Mouse (Mus musculus): ENCODE results near the gene Sp3. TPM values are rescaled to one million over a fixed set of nuclear protein-coding genes. Genes with fewer than 3 reads are reported as not detected.

Sp3 gene
- total and polyA plus RNA-seq, 3 experiments = 27.8 to 299 (median 34.9) TPM

- no peak for DNase-seq (ENCODE audit: low read depth, low spot score)
- no peak overlapping the region for H3K27ac ChIP-seq (ENCODE audit: control insufficient read depth, low read depth, low read length)
Observed at GRCm38 (mm10) chr2:72985516-72985915, 5.3 kb upstream of the Sp3 start.

GRCm38 (mm10) chr2:72984806-72985205 is 4.6 kb upstream of the Sp3 start:
- Histone ChIP-seq H3K9ac (ENCODE audit: control insufficient read depth, low read depth, low read length, poor library complexity, severe bottlenecking) (no peak overlapping the region), H3K36me3 (ENCODE audit: control insufficient read depth in 1 of 2, insufficient read depth in 2 of 2, low read length in 2 of 2) (peaks cover 0 to 19% of the 10 kb centered on the region in 2 experiments; a peak in 2 of 4 replicates), H3K4me1 (ENCODE audit: control insufficient read depth in 1 of 2, insufficient read depth in 2 of 2, low read length in 2 of 2) (peaks cover 6 to 9% of the 10 kb centered on the region in 2 experiments), H3K9me3 (replicated peaks; ENCODE audit: insufficient read depth, low read length) (no peaks in the 10 kb centered on the region), H3K79me2 (ENCODE audit: control insufficient read depth, insufficient read depth, low read length, poor library complexity) (peaks cover 11% of the 10 kb centered on the region), H3K4me3 (ENCODE audit: control insufficient read depth in 1 of 2, insufficient read depth in 1 of 2, low read depth in 2 of 2, low read length in 2 of 2) (no peak overlapping the region), H3K27me3 (ENCODE audit: control insufficient read depth in 1 of 2, insufficient read depth in 2 of 2, low read length in 2 of 2) (no peaks in the 10 kb centered on the region), H3K27ac (ENCODE audit: control insufficient read depth, low read depth, low read length) (no peak overlapping the region)
- DNase-seq (ENCODE audit: low read depth, low spot score) = no peak
- no peak for TF ChIP-seq ETS1 (IDR thresholded peaks at IDR 0.05; ENCODE audit: low read depth, low read length)
- no peak for TF ChIP-seq ELF1 (IDR thresholded peaks at IDR 0.05; ENCODE audit: low read depth, low read length)
- no peak for TF ChIP-seq MEF2A (IDR thresholded peaks at IDR 0.05; ENCODE audit: extremely low read depth, insufficient replicate concordance, low read depth, low read length, poor library complexity, severe bottlenecking)
- TF ChIP-seq MYB (IDR thresholded peaks at IDR 0.05; ENCODE audit: low read depth, low read length) = no peak
- no peak for TF ChIP-seq TAL1 (IDR thresholded peaks at IDR 0.05; ENCODE audit: low read length)
- no peak for TF ChIP-seq CTCF (IDR thresholded peaks at IDR 0.05 in 2 of 3, conservative IDR thresholded peaks at IDR 0.05 in 1 of 3; ENCODE audit: control insufficient read depth in 1 of 3, insufficient read depth in 1 of 3, low read depth in 2 of 3, low read length in 3 of 3, poor library complexity in 1 of 3, severe bottlenecking in 1 of 3)
- no peak for TF ChIP-seq POLR2AphosphoS5 (IDR thresholded peaks at IDR 0.05; ENCODE audit: borderline replicate concordance, low read depth, low read length)
- TF ChIP-seq USF1 (IDR thresholded peaks at IDR 0.05; ENCODE audit: low read depth, low read length) = no peak
- TF ChIP-seq MXI1 (IDR thresholded peaks at IDR 0.05; ENCODE audit: low read depth, low read length) = no peak
- TF ChIP-seq ZNF384 (IDR thresholded peaks at IDR 0.05; ENCODE audit: low read depth, low read length) = no peak
- no peak for TF ChIP-seq HCFC1 (IDR thresholded peaks at IDR 0.05; ENCODE audit: low read depth, low read length)
- TF ChIP-seq ZC3H11A (IDR thresholded peaks at IDR 0.05; ENCODE audit: low read depth, low read length) = no peak
- no peak for TF ChIP-seq GATA1 (IDR thresholded peaks at IDR 0.05; ENCODE audit: low read depth, low read length)
- no peak for TF ChIP-seq NRF1 (IDR thresholded peaks at IDR 0.05; ENCODE audit: insufficient read depth, low read depth, low read length, poor library complexity, severe bottlenecking)

More at GRCm38 (mm10) chr2:72985516-72985915, 5.3 kb upstream of the Sp3 start:
- peaks cover 6% of the 10 kb centered on the region for H3K79me2 ChIP-seq (ENCODE audit: control insufficient read depth, insufficient read depth, low read length, poor library complexity)
- no peak overlapping the region for H3K4me3 ChIP-seq (ENCODE audit: control insufficient read depth in 1 of 2, insufficient read depth in 1 of 2, low read depth in 2 of 2, low read length in 2 of 2)
- TF ChIP-seq MAFK (IDR thresholded peaks at IDR 0.05; ENCODE audit: borderline replicate concordance, low read depth, low read length) (no peak), HCFC1 (IDR thresholded peaks at IDR 0.05; ENCODE audit: low read depth, low read length) (no peak), MEF2A (IDR thresholded peaks at IDR 0.05; ENCODE audit: extremely low read depth, insufficient replicate concordance, low read depth, low read length, poor library complexity, severe bottlenecking) (no peak), RCOR1 (IDR thresholded peaks at IDR 0.05; ENCODE audit: low read depth, low read length) (no peak), BHLHE40 (IDR thresholded peaks at IDR 0.05; ENCODE audit: borderline replicate concordance, low read depth, low read length) (no peak), EP300 (IDR thresholded peaks at IDR 0.05; ENCODE audit: low read depth in 1 of 2, low read length in 2 of 2) (no peak), USF1 (IDR thresholded peaks at IDR 0.05; ENCODE audit: low read depth, low read length) (no peak), MAX (IDR thresholded peaks at IDR 0.05; ENCODE audit: low read length) (no peak), RAD21 (IDR thresholded peaks at IDR 0.05; ENCODE audit: low read depth, low read length) (no peak), KAT2A (conservative IDR thresholded peaks at IDR 0.05; ENCODE audit: low read depth, low read length) (no peak), JUND (IDR thresholded peaks at IDR 0.05; ENCODE audit: low read depth, low read length) (no peak), POLR2A (IDR thresholded peaks at IDR 0.05; ENCODE audit: control insufficient read depth in 1 of 2, insufficient read depth in 1 of 2, low read depth in 1 of 2, low read length in 2 of 2, poor library complexity in 1 of 2) (no peak), CHD2 (IDR thresholded peaks at IDR 0.05; ENCODE audit: low read length) (no peak), GATA1 (IDR thresholded peaks at IDR 0.05; ENCODE audit: low read depth, low read length) (no peak), TAL1 (IDR thresholded peaks at IDR 0.05; ENCODE audit: low read length) (no peak), MXI1 (IDR thresholded peaks at IDR 0.05; ENCODE audit: low read depth, low read length) (no peak), E2F4 (IDR thresholded peaks at IDR 0.05; ENCODE audit: borderline replicate concordance, low read depth, low read length) (no peak), NRF1 (IDR thresholded peaks at IDR 0.05; ENCODE audit: insufficient read depth, low read depth, low read length, poor library complexity, severe bottlenecking) (no peak), SMC3 (IDR thresholded peaks at IDR 0.05; ENCODE audit: low read depth, low read length) (no peak), ZKSCAN1 (IDR thresholded peaks at IDR 0.05; ENCODE audit: low read depth, low read length) (no peak)
- H3K27me3 ChIP-seq (ENCODE audit: control insufficient read depth in 1 of 2, insufficient read depth in 2 of 2, low read length in 2 of 2) = no peaks in the 10 kb centered on the region
- no peak overlapping the region for H3K9ac ChIP-seq (ENCODE audit: control insufficient read depth, low read depth, low read length, poor library complexity, severe bottlenecking)
- H3K36me3 ChIP-seq (ENCODE audit: control insufficient read depth in 1 of 2, insufficient read depth in 2 of 2, low read length in 2 of 2) = peaks cover 0 to 19% of the 10 kb centered on the region in 2 experiments; a peak in 2 of 4 replicates
- H3K4me1 ChIP-seq (ENCODE audit: control insufficient read depth in 1 of 2, insufficient read depth in 2 of 2, low read length in 2 of 2) = peaks cover 6 to 9% of the 10 kb centered on the region in 2 experiments
- no peaks in the 10 kb centered on the region for H3K9me3 ChIP-seq (replicated peaks; ENCODE audit: insufficient read depth, low read length)
